Mouse (Mus musculus): ENCODE data around the gene Clcn7. TPM values are rescaled to one million over a fixed set of nuclear protein-coding genes. Genes with fewer than 3 reads are reported as not detected.

Clcn7 gene
- polyA plus RNA-seq, 1 experiment = 34.2 TPM

GRCm38 (mm10) chr17:25127681-25128080, 5.5 kb upstream of the Clcn7 start:
- DNase-seq (ENCODE audit: low spot score) = no peak

- DNase-seq (ENCODE audit: low spot score) = no peak
Observed at GRCm38 (mm10) chr17:25130060-25130459, 3.1 kb upstream of the Clcn7 start.

- DNase-seq (ENCODE audit: low spot score) = no peak
Observed at GRCm38 (mm10) chr17:25135622-25136021, 2.4 kb downstream of the Clcn7 start.

- no peak for DNase-seq (ENCODE audit: low spot score)
Observed at GRCm38 (mm10) chr17:25138803-25139202, 5.6 kb downstream of the Clcn7 start.

DNA sequence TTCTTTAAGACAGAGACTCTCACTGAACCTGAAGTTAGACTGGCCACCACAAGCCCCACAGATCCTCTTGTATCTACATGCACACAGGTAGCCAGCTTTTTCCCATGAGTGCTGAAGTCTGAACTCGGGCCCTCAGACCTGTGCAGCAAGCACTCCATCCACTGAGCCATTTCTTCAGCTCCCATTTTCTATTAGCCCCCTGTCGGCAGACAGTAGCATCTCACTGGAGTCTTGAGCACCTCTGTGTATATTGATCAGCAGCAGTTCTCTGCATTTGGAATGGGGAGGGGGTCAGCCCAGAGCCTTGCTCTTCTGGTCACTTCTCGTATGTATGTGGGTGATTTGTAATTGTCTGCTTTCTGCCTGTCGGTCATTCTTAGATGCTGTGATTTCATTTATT, 6.8 kb downstream of the Clcn7 start:
- DNase-seq (ENCODE audit: low spot score) = no peak

DNA sequence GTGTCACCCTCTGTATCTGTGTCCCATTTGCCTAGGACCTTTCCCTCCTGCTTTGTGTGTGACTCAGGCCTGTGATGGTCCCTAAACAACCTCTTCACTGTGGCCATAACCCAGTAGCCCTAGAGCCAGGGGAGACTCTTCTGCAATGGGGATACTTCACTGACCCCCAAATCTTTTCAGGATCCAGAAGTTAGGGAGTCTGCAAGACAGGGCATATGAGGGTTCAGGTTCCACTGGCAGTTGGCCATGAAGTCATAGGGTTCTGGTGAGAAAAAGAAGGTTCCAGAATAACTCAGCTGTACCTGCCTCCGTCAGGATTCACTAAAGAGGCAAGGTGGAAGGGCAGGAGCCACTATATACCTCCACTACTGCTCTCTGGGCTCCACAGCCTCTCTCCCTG, 29.0 kb downstream of the Clcn7 start, which contains the start of gene Ccdc154:
Gene Ccdc154, plus strand, starts transcription at position 301 of the 400 bp plus-strand sequence.
- no peak for DNase-seq (ENCODE audit: low spot score)

DNA sequence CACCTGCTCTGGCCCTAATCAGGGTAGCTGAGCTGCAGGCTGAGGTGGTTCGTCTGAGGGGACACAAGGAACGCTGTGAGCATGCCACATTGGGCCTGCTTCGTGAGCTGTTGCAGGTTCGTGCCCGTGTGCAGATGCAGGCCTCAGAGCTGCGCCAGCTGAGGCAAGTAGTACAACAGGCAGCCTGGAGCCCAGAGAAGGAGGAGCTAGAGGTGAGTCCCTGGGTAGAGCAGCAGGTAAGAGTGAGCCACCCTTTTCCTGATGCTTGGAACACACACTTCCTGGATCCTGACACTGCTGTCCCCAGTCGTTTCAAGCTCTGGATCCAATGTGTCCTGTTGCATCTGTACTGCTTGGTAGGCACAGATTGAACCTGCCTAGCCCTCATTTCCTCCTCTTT, 30.2 kb downstream of the Clcn7 start:
- no peak for DNase-seq (ENCODE audit: low spot score)

- no peak for DNase-seq (ENCODE audit: low spot score)
Observed at GRCm38 (mm10) chr17:25164770-25165169, 31.6 kb downstream of the Clcn7 start.

DNA sequence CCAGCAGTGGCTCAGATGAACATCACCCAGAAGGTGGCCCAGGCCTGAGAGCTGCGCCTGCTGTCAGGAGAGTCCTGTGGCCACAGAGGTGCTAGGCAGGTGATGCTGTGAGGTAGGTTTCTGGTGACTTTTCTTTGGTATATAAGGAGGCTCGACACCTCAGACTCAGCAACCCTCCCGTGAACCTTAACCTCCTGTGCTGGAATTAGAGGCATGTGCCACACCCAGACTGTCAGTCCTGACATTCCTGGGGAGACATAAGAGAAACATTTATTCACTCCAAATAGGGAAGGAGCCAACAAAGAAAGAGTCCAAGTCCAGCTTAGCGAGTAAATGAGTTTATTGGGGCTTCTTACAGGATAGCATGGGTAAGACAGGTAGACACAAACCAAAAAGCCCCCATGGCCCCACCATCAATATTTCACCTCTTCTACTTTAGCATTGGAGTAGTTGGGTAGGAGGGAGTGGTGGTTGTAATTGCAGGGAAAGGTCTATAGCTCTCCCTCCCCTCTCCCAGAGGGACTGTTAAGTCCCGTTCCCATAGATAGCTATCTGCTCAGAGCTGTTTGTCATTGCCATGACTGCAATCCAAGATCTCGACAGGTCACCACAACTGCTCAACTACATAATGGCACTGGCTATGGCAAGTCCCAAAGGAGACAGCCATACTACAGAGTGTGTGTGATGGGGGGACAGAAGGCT, 32.9 kb downstream of the Clcn7 start:
- no peak for DNase-seq (ENCODE audit: low spot score)

GRCm38 (mm10) chr17:25169706-25170105, 36.5 kb downstream of the Clcn7 start:
- no peak for DNase-seq (ENCODE audit: low spot score)

DNA sequence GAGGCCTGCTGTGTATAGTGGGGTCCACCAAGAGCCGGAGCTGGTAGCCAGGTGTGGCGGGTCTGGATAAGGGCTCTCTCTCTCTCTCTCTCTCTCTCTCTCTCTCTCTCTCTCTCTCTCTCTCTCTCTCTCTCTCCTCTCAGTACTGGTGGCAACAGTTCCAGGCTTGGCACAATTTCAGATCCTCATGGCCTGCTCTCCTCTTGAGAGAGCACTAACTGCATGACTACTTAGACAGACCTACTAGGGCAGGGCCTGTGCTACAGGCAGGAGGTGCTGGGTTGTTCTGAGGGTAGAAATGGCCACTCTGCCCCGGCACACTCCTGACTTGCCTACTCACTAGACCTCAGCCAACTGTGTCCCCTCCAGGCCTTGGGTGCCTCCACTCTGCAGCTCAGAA, 39.4 kb downstream of the Clcn7 start:
- no peak for DNase-seq (ENCODE audit: low spot score)

GRCm38 (mm10) chr17:25175411-25175810, 42.2 kb downstream of the Clcn7 start, which contains the start of gene Gm38655:
Gene Gm38655 (minus strand): TSS chr17:25175471.
- DNase-seq (ENCODE audit: low spot score) = no peak

DNA sequence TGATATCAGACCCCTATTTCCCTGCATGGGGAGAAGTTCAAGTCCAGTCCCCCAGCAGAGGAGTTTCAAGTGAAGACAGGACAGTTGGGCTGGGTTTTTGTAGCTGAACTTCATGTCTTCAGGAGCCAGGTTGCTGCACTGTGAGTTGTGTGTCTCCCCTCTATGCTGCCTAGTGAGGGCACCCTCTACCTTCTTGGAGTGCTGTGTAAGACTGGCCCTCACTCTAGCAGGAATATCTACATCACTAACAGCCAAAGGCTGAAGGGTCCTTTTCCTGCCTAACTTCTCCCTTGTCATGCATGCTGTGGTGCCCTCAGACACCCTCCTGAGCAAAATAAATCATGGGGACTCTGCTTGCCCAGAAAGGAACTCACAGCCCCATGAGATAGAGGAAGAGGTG, 50.0 kb downstream of the Clcn7 start:
- DNase-seq (ENCODE audit: low spot score) = no peak

- DNase-seq (ENCODE audit: low spot score) = peak; percentile 93
Observed at GRCm38 (mm10) chr17:25184129-25184691, 51.0 kb downstream of the Clcn7 start, which contains the start of gene BC003965. Gene BC003965 (plus strand): TSS chr17:25184554.

GRCm38 (mm10) chr17:25184961-25185360, 51.8 kb downstream of the Clcn7 start:
- no peak for DNase-seq (ENCODE audit: low spot score)

DNA sequence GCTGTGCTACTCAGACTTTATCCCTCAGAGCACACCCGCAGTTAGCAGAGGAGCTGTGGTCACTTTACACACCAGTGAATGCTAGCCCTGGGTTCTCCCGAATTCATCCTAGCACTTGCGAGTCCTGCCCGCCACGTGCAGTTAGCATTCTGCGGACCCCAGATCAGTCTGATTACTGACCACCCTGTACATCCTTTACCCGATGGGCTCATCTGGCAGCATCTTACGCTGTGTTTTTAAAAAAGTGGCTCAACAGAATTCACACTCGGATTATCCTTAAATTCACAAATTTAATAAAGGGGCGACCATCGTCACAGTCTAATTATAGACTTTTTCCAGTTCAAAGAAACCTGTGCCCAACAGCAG, 54.6 kb downstream of the Clcn7 start:
- DNase-seq (ENCODE audit: low spot score) = no peak

GRCm38 (mm10) chr17:25188150-25189031, 55.2 kb downstream of the Clcn7 start, which contains the start of gene Unkl:
Gene Unkl (plus strand): TSS chr17:25188397.
- DNase-seq (ENCODE audit: low spot score) = peak; percentile 69

- DNase-seq (ENCODE audit: low spot score) = no peak
Observed at GRCm38 (mm10) chr17:25189091-25189490, 55.9 kb downstream of the Clcn7 start.

GRCm38 (mm10) chr17:25202401-25202800, 69.2 kb downstream of the Clcn7 start:
- DNase-seq (ENCODE audit: low spot score) = no peak

DNA sequence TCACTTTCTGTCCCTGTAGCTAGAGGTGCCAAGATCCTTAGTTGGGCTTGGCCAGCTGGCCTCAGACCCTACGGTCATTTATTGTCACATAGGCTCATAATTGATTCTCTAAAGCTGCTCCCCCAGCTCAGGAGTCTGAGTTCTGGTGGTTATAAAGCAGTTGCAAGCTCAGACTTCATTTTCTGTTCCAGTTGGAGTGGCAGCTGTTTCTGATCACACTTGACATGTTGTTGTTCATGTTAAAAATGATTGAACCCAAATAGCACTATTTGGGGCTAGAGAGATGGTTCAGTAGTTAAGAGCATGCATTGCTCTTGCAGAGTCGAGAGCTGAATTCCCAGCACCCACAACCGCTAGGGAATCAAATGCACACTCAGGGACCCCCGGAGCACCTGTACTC, 76.8 kb downstream of the Clcn7 start:
- no peak for DNase-seq (ENCODE audit: low spot score)

GRCm38 (mm10) chr17:25210680-25211466, 77.7 kb downstream of the Clcn7 start:
- DNase-seq (ENCODE audit: low spot score) = no peak

DNA sequence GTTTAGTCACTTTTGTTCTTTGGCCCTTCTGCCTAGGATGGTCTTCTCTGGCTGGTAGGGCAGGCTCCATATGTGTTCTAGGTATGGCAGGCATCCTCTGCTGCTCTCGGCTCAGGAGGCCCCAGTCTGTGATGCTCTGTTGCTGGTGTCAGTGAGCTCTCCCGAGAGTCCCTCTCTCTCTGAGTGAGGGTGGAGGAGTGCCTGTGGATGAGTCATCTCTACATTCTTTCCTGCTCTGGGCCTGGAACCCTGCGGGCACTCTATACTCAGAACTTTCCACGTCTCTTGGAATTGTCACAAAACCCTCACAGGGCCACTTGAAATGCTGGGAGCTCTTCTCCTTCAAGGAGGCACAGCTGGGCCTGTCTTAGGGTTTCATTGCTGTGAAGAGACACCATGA, 78.5 kb downstream of the Clcn7 start:
- no peak for DNase-seq (ENCODE audit: low spot score)

Data from urinary bladder, adult 2 months (tissue).